Mouse (Mus musculus) stomach, embryonic 16.5 days (tissue): ENCODE results near the gene Ifna5. TPM values are rescaled to one million over a fixed set of nuclear protein-coding genes. Genes with fewer than 3 reads are reported as not detected.

Source experiments
- ATAC-seq: fragments of 200-750 bp; cut with Nextera tagmentation; 2 replicates; pipeline ENCODE4 v1.8.0; 2017; ENCODE audit warnings: moderate number of reproducible peaks, moderate TSS enrichment; ENCODE audit not compliant: insufficient read depth, low FRiP score
- H3K27ac ChIP-seq: fragments of 300-500 bp; sonication (generic); 2 replicates; pipeline ENCODE4 v1.5.1; 2014; ENCODE audit warnings: low read length
- H3K27me3 ChIP-seq: fragments of 300-500 bp; sonication (generic); 2 replicates; pipeline ENCODE4 v1.6.1; 2014; ENCODE audit warnings: low read length, control low read depth, mixed read lengths; ENCODE audit not compliant: control insufficient read depth, insufficient read depth
- H3K36me3 ChIP-seq: fragments of 300-500 bp; sonication (generic); 2 replicates; pipeline ENCODE4 v1.6.1; 2014; ENCODE audit warnings: low read length; ENCODE audit not compliant: control insufficient read depth, insufficient read depth
- H3K4me1 ChIP-seq: fragments of 300-500 bp; sonication (generic); 2 replicates; pipeline ENCODE4 v1.6.1; 2014; ENCODE audit warnings: low read length, control low read depth, mixed read lengths; ENCODE audit not compliant: control insufficient read depth, insufficient read depth
- H3K4me2 ChIP-seq: fragments of 300-500 bp; sonication (generic); 2 replicates; pipeline ENCODE4 v1.6.1; 2014; ENCODE audit warnings: low read depth, low read length, mixed read lengths
- H3K4me3 ChIP-seq: fragments of 300-500 bp; sonication (generic); replicated peaks from 2 replicates; pipeline ENCODE4 v1.5.1; 2014; ENCODE audit warnings: mild to moderate bottlenecking, low read length
- H3K9ac ChIP-seq: fragments of 300-500 bp; sonication (generic); 2 replicates; pipeline ENCODE4 v1.6.1; 2014; ENCODE audit warnings: low read length
- H3K9me3 ChIP-seq: fragments of 300-500 bp; sonication (generic); replicated peaks from 2 replicates; pipeline ENCODE4 v1.6.1; 2016; ENCODE audit warnings: low read length, control low read depth; ENCODE audit not compliant: control insufficient read depth
- WGBS: fragments of 180-500 bp; shearing (Covaris S2); extraction: QIAGEN DNeasy Blood & Tissue Kit; methylation state at CpG from one replicate; pipeline ENCODE4 v1.1.7; 2014; 5-methylcytosine and 5-hydroxymethylcytosine counted together
- polyA plus RNA-seq: library from polyadenylated mRNA; unstranded; fragments of >200 nt; fragmentation: Nextera tagmentation; extraction: Ambion mirVana; gene quantifications from 2 replicates; pipeline ENCODE4 v1.2.1, GENCODE M21; 2015

Ifna5 gene
- polyA plus RNA-seq, 1 experiment from 2014 or later: not detected

DNA sequence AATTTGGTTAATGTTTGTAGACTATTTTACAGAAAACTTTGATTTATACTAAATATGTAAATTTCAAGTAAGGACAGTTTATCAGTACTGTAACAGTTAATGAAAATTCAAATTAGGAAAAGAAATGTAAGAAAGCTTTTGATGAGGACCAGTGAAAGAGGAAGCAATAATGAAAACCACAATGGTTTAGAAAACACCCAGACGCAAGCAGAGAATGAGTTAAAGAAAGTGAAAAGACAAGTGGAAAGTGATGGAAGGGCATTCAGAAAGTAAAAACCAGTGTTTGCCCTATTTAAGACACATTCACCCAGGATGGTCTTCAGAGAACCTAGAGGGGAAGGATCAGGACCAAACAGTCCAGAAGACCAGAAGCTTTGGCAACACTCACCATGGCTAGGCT is 14.4 kb downstream of the Ifna5 start, which contains the start of gene Ifna1:
Gene Ifna1 (plus strand): TSS at position 390 of the 400 bp plus-strand sequence.
- Histone ChIP-seq H3K27me3 (no peaks in the 10 kb centered on the region), H3K36me3 (no peaks in the 10 kb centered on the region), H3K27ac (no peak within 1 kb of the TSS), H3K4me3 (no peak within 1 kb of the TSS), H3K4me2 (no peak within 1 kb of the TSS), H3K9ac (no peak within 1 kb of the TSS), H3K9me3 (no peaks in the 10 kb centered on the region), H3K4me1 (no peaks in the 10 kb centered on the region)
- ATAC-seq: no peak
- 87% methylated on average over 1 of the region's 1 CpGs for WGBS

DNA sequence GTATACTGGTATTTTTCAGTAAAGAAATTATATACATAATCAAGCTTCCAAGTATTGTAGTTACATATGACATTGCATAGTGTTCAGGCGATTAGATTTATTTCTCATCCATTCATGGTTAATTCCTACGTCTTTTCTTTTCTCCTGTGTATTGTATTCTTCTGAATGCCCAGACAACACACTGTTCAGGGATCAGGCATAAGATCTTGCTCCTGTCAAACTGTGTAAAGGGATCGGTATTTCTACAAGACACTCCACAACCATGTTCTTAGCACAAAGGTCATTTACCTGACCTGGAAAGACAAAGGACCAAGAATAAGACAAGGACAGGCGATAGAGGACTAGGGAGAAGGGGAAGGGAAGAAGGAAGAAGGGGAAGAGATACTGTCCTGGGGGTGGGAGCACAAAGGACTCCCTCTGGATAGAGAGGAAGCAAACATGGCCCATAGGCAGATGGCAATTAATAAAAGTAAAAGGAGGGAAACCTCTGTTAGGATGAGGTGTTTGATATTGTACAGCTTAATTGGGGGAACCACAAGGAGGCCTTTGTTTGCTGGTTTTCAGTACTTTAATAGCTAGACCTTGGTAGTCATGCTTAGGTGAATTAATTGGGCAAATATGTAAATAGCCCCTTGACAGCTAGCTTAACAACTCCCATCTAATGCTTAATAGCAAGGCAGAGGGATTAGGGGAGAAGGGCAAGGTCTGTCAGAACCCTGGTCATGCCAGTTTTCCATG is 15.9 kb downstream of the Ifna5 start:
- no peaks in the 10 kb centered on the region for H3K27me3 ChIP-seq
- no peak overlapping the region for H3K27ac ChIP-seq
- H3K4me2 ChIP-seq: no peak overlapping the region
- no peak for ATAC-seq
- no peaks in the 10 kb centered on the region for H3K4me1 ChIP-seq
- H3K9ac ChIP-seq: no peak overlapping the region
- 61% methylated on average over 4 of the region's 4 CpGs for WGBS
- H3K36me3 ChIP-seq: no peaks in the 10 kb centered on the region
- H3K9me3 ChIP-seq: no peaks in the 10 kb centered on the region
- no peak overlapping the region for H3K4me3 ChIP-seq

DNA sequence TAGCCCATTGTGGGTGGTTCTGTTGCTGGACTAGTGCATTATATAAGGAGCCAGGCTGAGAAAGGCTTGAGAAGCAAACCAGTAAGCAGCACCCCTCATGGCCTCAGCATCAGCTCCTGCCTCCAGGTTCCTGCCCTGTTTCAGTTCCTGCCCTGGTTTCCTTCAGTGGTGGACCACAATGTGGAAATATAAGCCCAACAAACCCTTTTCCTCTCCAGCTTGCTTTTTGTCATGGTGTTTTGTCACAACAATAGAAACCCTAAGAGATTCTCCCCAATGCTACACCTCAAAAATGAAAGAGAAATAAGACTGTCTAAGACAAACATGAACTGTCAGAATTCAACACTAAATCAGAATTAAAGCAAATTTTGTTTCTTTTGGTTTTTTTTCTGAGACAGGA is 23.9 kb downstream of the Ifna5 start:
- no peak overlapping the region for H3K9ac ChIP-seq
- H3K4me3 ChIP-seq: no peak overlapping the region
- H3K27ac ChIP-seq: no peak overlapping the region
- H3K27me3 ChIP-seq: no peaks in the 10 kb centered on the region
- ATAC-seq: no peak
- H3K9me3 ChIP-seq: no peaks in the 10 kb centered on the region
- no peaks in the 10 kb centered on the region; the same call in 1 of the 2 replicates for H3K4me1 ChIP-seq
- no peak overlapping the region for H3K4me2 ChIP-seq
- no peaks in the 10 kb centered on the region for H3K36me3 ChIP-seq

DNA sequence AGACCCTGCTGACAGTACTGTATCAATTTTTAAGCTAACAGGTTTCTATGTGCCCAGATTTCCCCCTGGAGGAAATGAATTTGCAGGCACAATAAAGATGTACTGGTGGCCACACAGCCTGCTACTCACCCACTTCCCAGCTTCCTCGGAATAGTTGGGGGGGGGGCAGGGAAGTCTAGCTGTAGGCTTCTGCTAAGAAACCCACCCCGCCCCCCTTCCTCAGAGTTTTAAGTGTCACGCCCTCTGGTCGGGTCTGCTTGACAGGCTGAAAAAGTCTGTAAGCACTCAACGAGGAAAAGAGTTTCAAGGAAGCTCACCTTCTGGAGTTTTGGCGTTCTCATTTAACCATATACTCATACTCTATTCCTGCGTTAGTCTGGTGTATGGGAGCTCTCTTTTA is 28.0 kb downstream of the Ifna5 start:
- Histone ChIP-seq H3K4me1 (peaks cover under 1% of the 10 kb centered on the region; the same call in 1 of the 2 replicates), H3K4me2 (no peak overlapping the region), H3K27me3 (0 out of 2 replicates have a peak, but pooled peaks cover 3% of the 10 kb centered on the region), H3K27ac (no peak overlapping the region), H3K9ac (no peak overlapping the region), H3K4me3 (no peak overlapping the region), H3K9me3 (no peaks in the 10 kb centered on the region), H3K36me3 (no peaks in the 10 kb centered on the region)
- WGBS: 12% methylated on average over 7 of the region's 7 CpGs
- no peak for ATAC-seq

DNA sequence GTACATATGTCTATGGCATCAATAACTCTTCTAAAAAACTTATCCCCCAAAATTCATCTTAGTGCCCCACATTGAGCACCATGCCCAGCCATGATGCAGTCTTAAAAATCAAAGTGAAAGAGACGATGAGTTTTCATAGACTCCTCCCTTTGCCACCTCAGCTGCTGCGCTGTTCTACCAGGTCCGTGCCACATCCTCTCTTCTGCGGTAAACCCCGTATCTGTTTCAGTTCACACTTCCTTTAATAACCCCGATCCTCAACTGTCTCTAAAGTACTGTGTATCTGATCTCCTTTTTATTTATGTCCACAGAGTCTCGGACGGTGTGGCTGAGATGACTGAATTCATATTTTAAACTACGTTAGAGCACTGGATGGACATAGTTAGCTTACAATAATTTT is 29.3 kb downstream of the Ifna5 start:
- H3K9me3 ChIP-seq: no peaks in the 10 kb centered on the region
- H3K4me3 ChIP-seq: no peak overlapping the region
- no peak overlapping the region for H3K27ac ChIP-seq
- no peak overlapping the region for H3K9ac ChIP-seq
- 0 out of 2 replicates have a peak, but pooled peaks cover 3% of the 10 kb centered on the region for H3K27me3 ChIP-seq
- H3K4me2 ChIP-seq: no peak overlapping the region
- H3K36me3 ChIP-seq: no peaks in the 10 kb centered on the region
- 64% methylated on average over 9 of the region's 9 CpGs for WGBS
- no peak for ATAC-seq
- H3K4me1 ChIP-seq: peaks cover 3% of the 10 kb centered on the region; the same call in 1 of the 2 replicates

DNA sequence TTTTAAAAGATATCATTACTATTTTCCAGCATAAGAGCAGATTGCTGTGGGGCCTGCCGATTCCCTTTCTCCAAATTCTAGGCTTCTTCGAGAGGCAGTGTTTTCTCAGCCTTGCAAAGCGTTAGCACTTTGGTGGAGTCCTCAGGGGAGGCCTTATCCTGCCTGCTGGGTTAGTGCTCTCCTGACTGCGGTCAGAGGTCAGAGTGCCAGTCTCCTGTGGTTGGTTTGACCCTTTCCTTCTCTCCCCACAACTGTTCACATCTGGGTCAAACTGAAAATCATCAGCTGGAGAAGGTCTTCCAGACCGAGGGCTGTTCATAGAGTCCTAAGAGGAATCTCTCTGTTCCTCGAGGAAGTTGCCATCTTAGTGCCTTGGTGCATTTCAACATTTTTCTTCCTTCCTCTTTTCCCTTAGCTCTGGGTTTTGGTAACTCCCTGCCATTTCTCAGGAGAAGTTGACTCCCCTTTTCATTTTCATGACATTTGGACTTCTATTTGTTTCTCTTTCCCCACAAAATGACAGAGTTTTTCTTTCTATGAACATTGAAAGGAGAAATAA is 29.8 kb downstream of the Ifna5 start:
- peaks cover 3% of the 10 kb centered on the region; the same call in 1 of the 2 replicates for H3K4me1 ChIP-seq
- H3K36me3 ChIP-seq: no peaks in the 10 kb centered on the region
- H3K9me3 ChIP-seq: no peaks in the 10 kb centered on the region
- ATAC-seq: no peak
- no peak overlapping the region for H3K4me2 ChIP-seq
- H3K4me3 ChIP-seq: no peak overlapping the region
- no peak overlapping the region for H3K27ac ChIP-seq
- 53% methylated on average over 6 of the region's 6 CpGs for WGBS
- no peak overlapping the region for H3K9ac ChIP-seq
- H3K27me3 ChIP-seq: 0 out of 2 replicates have a peak, but pooled peaks cover 3% of the 10 kb centered on the region

DNA sequence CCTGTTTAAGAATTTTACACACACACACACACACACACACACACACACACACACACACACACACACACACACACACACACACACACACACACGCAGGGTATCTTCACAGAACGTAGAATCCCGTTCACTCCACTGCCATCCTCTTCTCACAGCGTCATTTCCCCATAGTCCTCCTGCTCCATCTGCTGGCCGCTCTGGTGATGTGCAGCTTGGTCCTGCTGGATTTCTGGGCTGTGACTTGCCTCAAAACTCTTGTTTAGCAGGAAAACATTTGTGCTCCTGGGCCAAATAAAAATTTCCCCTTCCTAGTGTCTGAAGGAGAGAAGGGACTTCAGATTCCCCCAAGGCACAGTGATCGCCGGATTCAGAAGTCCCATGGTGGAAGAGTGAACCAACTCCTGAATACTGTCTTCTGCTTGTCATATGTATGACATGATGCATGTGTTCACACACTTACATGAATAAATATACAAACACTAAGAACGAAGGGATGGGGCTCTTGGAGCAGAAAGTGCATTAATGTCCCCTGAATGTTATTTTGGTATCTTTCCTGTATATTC is 32.1 kb downstream of the Ifna5 start:
- Histone ChIP-seq H3K9ac (peak overlapping the region; percentile 60; the same call in 1 of the 2 replicates), H3K4me1 (peaks cover 3% of the 10 kb centered on the region; the same call in 1 of the 2 replicates), H3K9me3 (no peaks in the 10 kb centered on the region), H3K36me3 (no peaks in the 10 kb centered on the region), H3K4me2 (peak overlapping the region; percentile 73), H3K27me3 (0 out of 2 replicates have a peak, but pooled peaks cover 3% of the 10 kb centered on the region), H3K4me3 (peak overlapping the region; percentile 54), H3K27ac (no peak overlapping the region)
- WGBS: 3% methylated on average over 8 of the region's 8 CpGs
- no peak; the same call in 1 of the 2 replicates for ATAC-seq

DNA sequence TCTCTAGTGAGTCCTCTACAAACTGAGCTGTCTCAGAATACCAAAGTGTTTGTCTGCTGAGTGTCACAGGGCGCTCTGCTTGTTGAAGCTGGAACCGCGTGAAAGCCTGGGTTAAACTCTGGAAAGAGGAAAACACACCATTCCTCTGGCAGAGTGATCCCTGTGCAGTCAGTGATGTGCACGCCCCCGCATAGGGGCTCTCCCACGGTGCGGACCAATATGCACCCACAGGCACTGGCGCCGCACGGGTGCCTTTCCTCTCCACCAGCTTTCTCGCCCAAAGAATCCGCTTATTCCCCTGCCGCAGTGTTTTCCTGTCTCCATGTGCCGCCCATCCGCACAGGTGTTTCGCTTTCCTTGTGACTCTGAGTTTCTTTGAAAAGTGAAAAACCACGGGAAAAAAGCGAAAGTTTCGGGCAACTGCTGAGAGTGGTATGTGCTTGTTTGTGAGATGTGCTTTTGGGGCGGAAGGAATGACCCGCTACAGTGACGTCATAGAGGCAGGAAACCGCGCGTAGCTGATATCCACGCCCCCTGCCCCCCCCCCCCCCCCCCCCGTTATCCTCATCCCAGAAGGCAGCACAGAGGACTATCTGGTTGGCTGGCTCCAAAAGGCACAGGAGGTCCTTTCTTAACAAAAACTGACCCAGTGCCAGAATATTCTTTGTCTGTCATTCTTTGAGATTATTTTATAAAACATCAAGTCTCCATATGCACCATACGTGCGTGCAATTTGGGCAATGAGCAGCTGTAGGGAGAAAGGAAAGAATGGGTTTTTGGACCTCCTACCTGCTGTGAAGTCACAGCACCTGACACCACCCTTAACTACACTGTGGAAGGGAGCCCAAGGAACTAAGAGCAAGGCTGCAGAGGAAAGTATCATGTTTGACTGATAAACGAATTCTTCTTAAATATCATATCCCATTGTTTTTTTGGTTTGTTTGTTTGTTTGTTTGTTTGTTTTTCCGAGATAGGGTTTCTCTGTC is 32.9 kb downstream of the Ifna5 start:
- H3K9ac ChIP-seq: peak overlapping the region; percentile 60
- H3K27ac ChIP-seq: no peak overlapping the region
- H3K9me3 ChIP-seq: no peaks in the 10 kb centered on the region
- WGBS: 6% methylated on average over 30 of the region's 31 CpGs
- peak overlapping the region; percentile 54 for H3K4me3 ChIP-seq
- H3K4me1 ChIP-seq: peaks cover 3% of the 10 kb centered on the region; the same call in 1 of the 2 replicates
- H3K36me3 ChIP-seq: no peaks in the 10 kb centered on the region
- ATAC-seq: peak; percentile 54; the same call in 1 of the 2 replicates
- H3K27me3 ChIP-seq: 0 out of 2 replicates have a peak, but pooled peaks cover 3% of the 10 kb centered on the region
- H3K4me2 ChIP-seq: peak overlapping the region; percentile 73
